Mouse (Mus musculus) myocyte (in vitro differentiated cells): ENCODE measurements around the gene Rpp21.

Experiments used
- MAX ChIP-seq: IDR thresholded peaks from one replicate; pipeline ENCODE4 v1.6.1; 2011; ENCODE audit warnings: low read depth, mild to moderate bottlenecking, control low read depth
- MYOD1 ChIP-seq, 3 experiments: IDR thresholded peaks; one replicate each; pipeline ENCODE4 v1.6.1; 2011; ENCODE audit warnings: control low read depth in 2 of 3, low read depth in 2 of 3, mild to moderate bottlenecking in 2 of 3, moderate library complexity in 1 of 3; ENCODE audit not compliant: insufficient read length in 2 of 3, control insufficient read depth in 1 of 3
- POLR2A ChIP-seq: IDR thresholded peaks from one replicate; pipeline ENCODE4 v1.6.1; 2011; ENCODE audit warnings: low read depth, mild to moderate bottlenecking, control low read depth, moderate library complexity; ENCODE audit not compliant: insufficient read length

GRCm38 (mm10) chr17:36245741-36246140, 12.1 kb downstream of the Rpp21 start:
- TF ChIP-seq MAX = no peak
- no peak for TF ChIP-seq POLR2A
- TF ChIP-seq MYOD1 (IDR thresholded peaks at IDR 0.05; ENCODE audit: control insufficient read depth in 1 of 3, insufficient read length in 2 of 3, low read depth in 2 of 3) = no peak
